Mouse (Mus musculus) left cerebral cortex, adult 8-10 months (tissue): ENCODE results near the gene Npas2. TPM values are rescaled to one million over a fixed set of nuclear protein-coding genes. Genes with fewer than 3 reads are reported as not detected.

ENCODE experiments used
- DNase-seq, 2 experiments: peaks; one replicate each; pipeline ENCODE4 v3.0.0; 2022; ENCODE audit warnings: low spot score in 2 of 2
- total RNA-seq, 4 experiments: library from RNA; stranded (reverse); gene quantifications; 2 replicates each; pipeline ENCODE4 v1.2.4; 2022

Gene Npas2
- total RNA-seq, 4 experiments from 2014 or later = 53.6 to 61.4 (median 58.7) TPM

GRCm38 (mm10) chr1:39212982-39213381 lies 19.5 kb downstream of the Npas2 start:
- no peak for DNase-seq

DNA sequence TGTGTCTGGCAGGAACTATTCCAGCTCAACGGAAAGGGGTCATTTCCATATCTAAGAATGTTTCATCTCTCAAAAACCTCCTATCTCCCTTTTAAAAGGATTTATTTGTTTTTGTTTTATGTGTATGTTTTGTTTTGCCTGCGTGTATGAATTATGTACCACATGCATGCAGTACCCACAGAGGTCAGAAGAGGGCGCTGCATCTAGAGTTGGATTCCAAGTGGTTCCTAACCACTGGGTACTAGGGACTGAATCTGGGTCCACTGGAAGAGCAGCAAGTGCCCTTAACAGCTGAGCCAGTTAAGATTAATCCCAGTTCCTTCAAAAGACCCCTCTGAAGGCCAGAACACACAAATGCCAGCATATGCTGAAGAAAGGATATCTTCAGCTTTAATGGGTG lies 24.1 kb downstream of the Npas2 start:
- DNase-seq = no peak

- DNase-seq = no peak
Measured at GRCm38 (mm10) chr1:39228401-39228800, 34.9 kb downstream of the Npas2 start.

DNA sequence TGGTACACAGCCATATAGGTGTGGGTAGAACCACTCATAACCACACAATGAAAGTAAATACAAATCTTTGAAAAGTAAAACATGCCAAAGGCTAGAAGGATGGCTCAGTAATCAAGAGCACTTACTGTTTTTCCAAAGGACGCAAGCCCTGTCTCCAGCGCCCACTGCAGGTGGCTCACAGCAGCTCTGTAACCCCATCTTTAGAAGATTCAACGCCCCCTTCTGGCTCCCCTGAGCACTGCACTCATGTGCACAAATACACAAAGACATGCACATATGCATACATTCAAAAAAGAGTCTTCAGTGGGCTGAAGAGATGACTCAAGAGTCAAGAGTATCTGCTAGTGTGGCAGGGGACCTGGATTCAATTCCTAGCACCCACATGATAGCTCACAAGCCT lies 36.5 kb downstream of the Npas2 start:
- DNase-seq = no peak

- DNase-seq = no peak
Measured at GRCm38 (mm10) chr1:39234815-39235449, 41.4 kb downstream of the Npas2 start.

- DNase-seq = no peak
Measured at GRCm38 (mm10) chr1:39237503-39238255, 44.1 kb downstream of the Npas2 start.

DNA sequence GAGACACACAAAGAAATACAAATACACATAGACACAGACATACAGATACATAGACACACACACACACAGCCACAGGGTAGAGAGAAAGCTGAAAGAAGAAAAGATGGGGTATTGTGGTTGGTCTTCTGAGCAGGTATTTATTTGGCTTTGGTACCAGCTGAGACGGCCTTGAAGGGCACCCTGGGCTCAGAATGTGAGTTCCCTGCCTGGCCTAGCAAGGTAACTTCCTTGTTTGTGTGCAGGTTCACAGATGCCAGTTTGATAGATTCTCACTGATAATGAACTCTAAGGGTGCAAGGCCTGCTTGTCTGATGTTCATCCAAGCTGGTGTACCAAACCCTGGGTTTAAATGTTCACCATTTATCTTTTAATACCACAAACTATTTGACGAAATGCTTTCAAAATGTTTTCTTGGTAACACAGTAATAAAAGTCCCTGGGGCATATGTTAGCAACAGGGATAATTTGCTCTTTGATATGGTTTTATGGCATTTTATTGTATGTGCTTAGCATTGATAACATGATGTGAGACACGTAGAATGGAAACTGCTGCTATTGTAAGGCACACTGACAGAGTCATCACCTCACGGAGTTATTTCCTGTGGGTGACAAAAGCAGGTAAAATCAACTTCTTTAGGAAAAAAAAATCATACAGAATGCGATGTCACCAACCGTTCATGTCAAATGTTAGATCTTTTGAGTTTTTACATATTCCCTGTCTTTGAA lies 47.5 kb downstream of the Npas2 start:
- no peak for DNase-seq

- DNase-seq = no peak
Measured at GRCm38 (mm10) chr1:39244726-39245125, 51.2 kb downstream of the Npas2 start.

- peak in 1 of 2 experiments; percentile 83 for DNase-seq
Measured at GRCm38 (mm10) chr1:39251679-39252078, 58.1 kb downstream of the Npas2 start.

GRCm38 (mm10) chr1:39253771-39254170 lies 60.2 kb downstream of the Npas2 start:
- DNase-seq = no peak

- no peak for DNase-seq
Measured at GRCm38 (mm10) chr1:39256051-39256450, 62.5 kb downstream of the Npas2 start.

DNA sequence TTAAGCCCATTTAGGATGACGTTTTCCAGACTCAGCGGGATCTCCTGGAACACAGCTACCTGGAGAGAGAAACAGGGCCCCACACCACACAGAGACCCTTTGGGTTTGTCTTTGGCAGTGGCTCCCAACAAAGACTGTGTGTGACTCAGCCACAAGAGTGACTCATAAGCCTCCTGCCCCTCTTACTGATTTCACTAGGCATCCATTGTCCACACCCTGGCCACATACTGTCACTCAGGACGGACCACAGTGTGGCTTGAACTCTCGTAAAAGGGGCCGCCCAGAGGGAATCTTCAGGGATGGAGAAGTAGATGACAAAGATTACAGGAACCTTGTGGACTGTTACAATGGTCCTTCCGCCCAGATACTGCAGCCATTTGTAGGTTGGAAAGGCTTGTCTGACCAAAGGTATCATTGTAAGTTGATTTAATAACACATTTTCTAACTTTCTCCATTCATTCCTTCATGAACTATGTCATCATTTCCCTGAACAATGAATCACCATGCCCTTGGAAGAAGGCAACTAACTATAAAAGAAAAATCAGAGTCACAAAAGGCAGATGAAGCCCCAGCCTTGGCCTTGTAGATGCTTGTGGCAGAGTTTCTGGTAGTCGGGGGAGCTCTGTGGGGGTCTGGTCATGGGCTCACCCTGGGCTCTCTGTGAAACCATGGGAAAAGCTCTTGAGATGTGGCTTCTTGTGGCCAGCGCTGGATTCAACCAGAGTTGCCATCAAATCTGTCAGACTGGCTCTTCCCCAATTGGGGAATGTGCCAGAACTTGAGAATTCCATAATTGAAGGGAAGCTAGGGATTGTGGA lies 63.2 kb downstream of the Npas2 start:
- DNase-seq = no peak

DNA sequence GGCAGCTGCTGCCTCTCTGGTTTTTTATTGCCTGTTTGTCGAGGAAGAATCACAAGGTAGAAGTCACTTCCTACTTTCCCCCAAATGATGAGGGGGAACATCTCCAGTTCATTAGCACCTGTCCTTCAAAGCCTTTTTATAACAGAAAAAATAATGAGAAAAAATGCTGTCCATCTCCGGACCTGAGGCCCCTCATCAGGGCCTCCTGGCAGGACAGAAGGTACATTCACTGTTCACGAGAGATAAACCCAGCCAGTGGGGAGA lies 63.7 kb downstream of the Npas2 start:
- DNase-seq = no peak

GRCm38 (mm10) chr1:39259668-39260067 lies 66.1 kb downstream of the Npas2 start:
- no peak for DNase-seq

- DNase-seq = peak in 1 of 2 experiments; percentile 58
Measured at GRCm38 (mm10) chr1:39260183-39260978, 66.8 kb downstream of the Npas2 start.

GRCm38 (mm10) chr1:39266843-39267512 lies 73.4 kb downstream of the Npas2 start:
- no peak for DNase-seq

- no peak for DNase-seq
Measured at GRCm38 (mm10) chr1:39272976-39273375, 79.4 kb downstream of the Npas2 start.

- no peak for DNase-seq
Measured at GRCm38 (mm10) chr1:39280391-39280790, 86.9 kb downstream of the Npas2 start.

- DNase-seq = no peak
Measured at GRCm38 (mm10) chr1:39280989-39281875, 87.7 kb downstream of the Npas2 start.
